Mouse (Mus musculus) T-cell, adult 2 months (primary cell): ENCODE results near the gene Sqstm1.
A peak's percentile ranks its signal among the peaks of the same experiment; 100 is the strongest.

Source experiments
- DNase-seq: peaks from one replicate; pipeline ENCODE4 v3.0.0; 2022; ENCODE audit warnings: low spot score

Sqstm1 gene

GRCm38 (mm10) chr11:50210505-50211151 lies at the start of gene Sqstm1, which contains the start of gene Mgat4b:
Sqstm1 (minus strand) TSS chr11:50210827.
Mgat4b (plus strand) TSS chr11:50210890.
- DNase-seq, result peak; percentile 84

- DNase-seq, result no peak
Measured at GRCm38 (mm10) chr11:50258310-50258709, 47.7 kb upstream of the Sqstm1 start.

- no peak for DNase-seq
Measured at GRCm38 (mm10) chr11:50256615-50257014, 46.0 kb upstream of the Sqstm1 start.

- DNase-seq, result no peak
Measured at GRCm38 (mm10) chr11:50254010-50254580, 43.5 kb upstream of the Sqstm1 start.

GRCm38 (mm10) chr11:50253393-50253792 lies 42.8 kb upstream of the Sqstm1 start:
- no peak for DNase-seq

- no peak for DNase-seq
Measured at GRCm38 (mm10) chr11:50252684-50253265, 42.1 kb upstream of the Sqstm1 start.

- DNase-seq, result no peak
Measured at GRCm38 (mm10) chr11:50252166-50252565, 41.5 kb upstream of the Sqstm1 start.

GRCm38 (mm10) chr11:50248473-50249171 lies 38.0 kb upstream of the Sqstm1 start:
- no peak for DNase-seq

GRCm38 (mm10) chr11:50245269-50245668 lies 34.6 kb upstream of the Sqstm1 start:
- DNase-seq, result no peak

GRCm38 (mm10) chr11:50243926-50244325 lies 33.3 kb upstream of the Sqstm1 start:
- no peak for DNase-seq

GRCm38 (mm10) chr11:50240235-50240911 lies 29.7 kb upstream of the Sqstm1 start:
- DNase-seq, result no peak

GRCm38 (mm10) chr11:50238821-50239791 lies 28.5 kb upstream of the Sqstm1 start:
- DNase-seq, result no peak

- no peak for DNase-seq
Measured at GRCm38 (mm10) chr11:50238324-50238723, 27.7 kb upstream of the Sqstm1 start, which contains the start of gene Ltc4s. Ltc4s (minus strand) TSS chr11:50238616.

GRCm38 (mm10) chr11:50236937-50237835 lies 26.6 kb upstream of the Sqstm1 start:
- no peak for DNase-seq

GRCm38 (mm10) chr11:50236540-50236936 lies 25.9 kb upstream of the Sqstm1 start:
- DNase-seq, result peak; percentile 89

GRCm38 (mm10) chr11:50234606-50235005 lies 24.0 kb upstream of the Sqstm1 start:
- DNase-seq, result no peak

GRCm38 (mm10) chr11:50233993-50234392 lies 23.4 kb upstream of the Sqstm1 start:
- peak; percentile 30 for DNase-seq

- peak; percentile 39 for DNase-seq
Measured at GRCm38 (mm10) chr11:50233022-50233421, 22.4 kb upstream of the Sqstm1 start.

- DNase-seq, result peak; percentile 74
Measured at GRCm38 (mm10) chr11:50231411-50231810, 20.8 kb upstream of the Sqstm1 start.
